Mouse (Mus musculus) left cerebral cortex, adult 2 months (tissue): Measurements from ENCODE around the gene Rap1gap. TPM values are rescaled to one million over a fixed set of nuclear protein-coding genes. Genes with fewer than 3 reads are reported as not detected.

Experiments
- DNase-seq, 2 experiments: peaks; one replicate each; pipeline ENCODE4 v3.0.0; 2021 to 2022; ENCODE audit warnings: low spot score in 2 of 2, mixed read lengths in 1 of 2; ENCODE audit errors: extremely low spot score in 1 of 2
- H3K27ac ChIP-seq: fragments of 200-600 bp; 2 replicates; pipeline ENCODE4 v1.8.1; 2022
- H3K4me3 ChIP-seq: fragments of 200-600 bp; 2 replicates; pipeline ENCODE4 v1.8.1; 2022
- CTCF ChIP-seq: fragments of 200-600 bp; IDR thresholded peaks from 2 replicates; pipeline ENCODE4 v1.8.1; 2022; ENCODE audit warnings: antibody characterized with exemption, mild to moderate bottlenecking, moderate library complexity
- intact Hi-C: fragments of 180-260 bp; cut with DNase I; formaldehyde crosslinking; loops from one replicate; pipeline ENCODE4 v1.15.1; 2025
- total RNA-seq, 2 experiments: library from RNA; stranded (reverse); gene quantifications; 2 replicates each; pipeline ENCODE4 v1.2.3; 2021

The Rap1gap gene
- total RNA-seq, 2 experiments from 2014 or later = 267 to 315 TPM

DNA sequence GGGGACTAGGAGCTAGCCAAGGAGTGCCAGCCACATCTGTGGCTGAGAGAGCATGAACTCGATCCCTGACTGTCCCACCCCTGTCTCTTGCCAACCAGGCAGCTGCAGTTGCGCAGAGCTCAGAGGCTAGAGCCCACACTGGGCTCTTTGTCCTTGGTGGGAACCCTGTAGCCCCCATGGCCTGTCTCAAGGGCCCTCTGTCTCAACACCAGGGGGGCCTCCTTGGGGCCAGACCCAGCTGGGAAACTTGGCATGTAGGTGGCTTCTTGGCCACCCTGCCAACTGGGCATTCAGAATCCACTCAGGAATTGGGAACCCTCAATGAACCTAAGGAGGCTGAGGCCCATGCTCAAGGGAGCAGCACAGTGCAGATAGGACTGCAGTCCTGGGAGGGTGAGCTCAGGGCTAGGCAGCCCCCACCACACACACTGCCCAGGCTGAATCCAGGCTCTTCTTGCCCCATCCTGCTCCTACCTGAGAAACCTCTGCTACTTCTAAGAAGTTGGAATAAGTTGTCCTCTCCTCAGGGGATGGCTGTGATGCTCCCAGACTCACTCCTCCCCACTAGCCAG lies 15.5 kb downstream of the Rap1gap start:
- intact Hi-C loops = loop anchor here (5.0 kb wide), 1 partner anchor 157 kb away; no protein-coding TSS in a partner anchor
- H3K27ac ChIP-seq = peak overlapping the region; percentile 81; the same call in 1 of the 2 replicates
- TF ChIP-seq CTCF = no peak
- H3K4me3 ChIP-seq = no peak overlapping the region
- no peak for DNase-seq

DNA sequence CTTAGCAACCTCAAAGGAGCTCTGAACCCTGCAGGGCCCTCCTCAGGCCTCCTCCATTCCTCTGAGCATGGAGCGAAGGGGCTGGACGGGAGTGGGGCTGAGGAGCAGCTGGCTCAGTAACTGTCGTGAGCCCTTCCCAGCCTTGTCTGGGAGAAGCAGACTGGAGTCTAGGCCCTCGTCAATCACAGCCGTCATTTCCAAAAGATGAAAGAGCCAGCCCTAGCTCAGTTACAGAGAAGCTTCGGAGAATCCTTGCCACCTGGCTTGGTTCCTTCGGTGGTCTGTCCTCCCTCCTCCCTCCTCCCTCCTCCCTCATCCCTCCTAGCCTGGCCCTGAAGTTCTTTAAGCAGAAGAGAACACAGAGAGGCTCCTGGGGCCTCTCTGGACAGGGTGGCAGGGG lies 16.2 kb downstream of the Rap1gap start:
- H3K4me3 ChIP-seq = peak overlapping the region; percentile 48
- H3K27ac ChIP-seq = peak overlapping the region; percentile 81
- no peak for TF ChIP-seq CTCF
- intact Hi-C loops = loop anchor here (5.0 kb wide), 1 partner anchor 157 kb away; no protein-coding TSS in a partner anchor
- no peak for DNase-seq

DNA sequence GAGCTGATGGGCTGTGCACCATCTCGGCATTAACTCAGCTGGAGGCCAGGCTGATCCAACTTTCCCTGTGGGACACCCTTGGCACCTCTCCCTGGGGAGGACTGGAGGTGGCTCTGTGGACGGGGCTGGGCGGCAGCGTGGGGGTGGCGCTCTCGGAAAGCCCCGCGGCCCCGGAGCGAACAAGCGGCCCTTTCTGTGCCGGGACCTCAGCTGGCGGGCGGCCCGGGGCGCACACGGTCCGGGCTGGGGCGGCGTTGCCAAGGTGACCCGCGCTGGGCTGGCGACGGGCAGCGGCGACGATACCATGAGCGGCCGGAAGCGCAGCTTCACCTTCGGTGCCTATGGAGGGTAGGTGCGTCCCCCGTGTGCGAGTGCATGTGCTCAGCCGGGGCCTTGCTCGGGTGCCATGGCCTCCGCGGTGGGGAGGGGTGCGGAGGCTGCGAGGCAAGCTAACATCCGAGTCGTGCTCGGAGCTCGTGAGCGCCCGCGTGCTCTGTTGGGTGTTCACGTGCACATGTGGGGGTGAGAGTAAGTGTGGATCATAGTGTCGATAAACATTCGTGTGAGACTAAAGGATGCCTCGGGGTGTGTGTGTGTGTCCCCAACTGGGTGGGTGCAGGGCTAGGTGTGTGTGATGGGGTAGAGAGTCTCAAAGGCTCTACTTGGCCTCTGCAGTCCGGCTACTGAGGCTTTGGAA lies 17.0 kb downstream of the Rap1gap start:
- intact Hi-C loops = loop anchor here (5.0 kb wide), 1 partner anchor 156 kb away; no protein-coding TSS in a partner anchor
- Histone ChIP-seq H3K27ac (peak overlapping the region; percentile 81), H3K4me3 (peak overlapping the region; percentile 48)
- TF ChIP-seq CTCF = no peak; the same call in none of the 2 replicates
- DNase-seq = peak; percentile 68 to 83

DNA sequence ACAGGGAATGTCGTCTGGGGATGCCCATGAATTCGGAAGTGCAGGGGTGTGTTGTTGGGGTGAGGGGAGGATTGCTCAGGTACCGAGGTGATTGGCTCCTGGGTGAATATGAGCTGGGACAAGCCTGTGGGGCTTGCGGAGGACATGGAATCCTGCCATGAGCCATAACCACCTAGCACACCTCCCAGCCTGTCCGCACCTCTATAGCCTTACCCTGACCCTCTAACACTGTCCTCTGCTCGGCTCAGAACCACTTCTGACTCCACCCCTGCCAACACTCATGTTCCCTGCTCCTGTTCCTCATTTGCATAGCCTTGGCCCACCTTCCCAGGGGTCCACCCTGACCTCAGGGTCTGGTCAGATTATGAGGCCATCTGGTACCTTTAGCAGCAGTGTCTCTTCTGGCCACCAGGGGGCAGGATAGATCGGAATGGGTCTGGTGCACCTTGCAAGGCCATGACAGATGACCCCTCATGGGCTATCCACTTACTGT lies 18.5 kb downstream of the Rap1gap start:
- DNase-seq = no peak
- no peak overlapping the region for H3K27ac ChIP-seq
- intact Hi-C loops = loop anchor here (1.0 to 5.0 kb wide), 2 partner anchors 39 to 154 kb away; no protein-coding TSS in a partner anchor
- no peak overlapping the region for H3K4me3 ChIP-seq
- peak; percentile 89 for TF ChIP-seq CTCF

DNA sequence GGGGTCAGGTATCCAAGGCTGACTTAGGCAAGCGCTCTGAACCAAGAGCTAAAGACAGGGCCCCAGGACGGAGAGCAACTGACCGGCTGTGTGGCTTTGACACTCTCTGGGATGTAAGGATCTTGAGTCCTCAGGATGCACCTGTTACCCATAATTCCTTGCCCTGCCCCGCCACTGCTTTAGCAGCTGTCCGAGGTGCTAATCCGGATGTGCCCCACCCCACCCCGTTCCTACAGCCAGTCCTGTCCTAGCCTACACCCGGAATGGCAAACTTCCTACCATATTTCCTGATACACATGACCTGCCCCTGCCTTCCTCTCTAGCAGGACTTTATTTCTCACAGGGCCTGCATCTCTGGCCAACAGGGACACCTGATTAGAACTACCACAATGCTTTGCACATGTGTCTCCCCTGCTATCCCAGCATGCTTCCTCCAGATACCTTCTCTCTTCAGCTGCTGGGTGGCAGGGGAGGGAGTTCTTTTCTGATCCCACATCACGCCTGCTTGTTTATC lies 20.4 kb downstream of the Rap1gap start:
- intact Hi-C loops = loop anchor here (5.0 kb wide), 1 partner anchor 152 kb away; no protein-coding TSS in a partner anchor
- Histone ChIP-seq H3K4me3 (no peak overlapping the region), H3K27ac (no peak overlapping the region)
- DNase-seq = no peak
- no peak for TF ChIP-seq CTCF

DNA sequence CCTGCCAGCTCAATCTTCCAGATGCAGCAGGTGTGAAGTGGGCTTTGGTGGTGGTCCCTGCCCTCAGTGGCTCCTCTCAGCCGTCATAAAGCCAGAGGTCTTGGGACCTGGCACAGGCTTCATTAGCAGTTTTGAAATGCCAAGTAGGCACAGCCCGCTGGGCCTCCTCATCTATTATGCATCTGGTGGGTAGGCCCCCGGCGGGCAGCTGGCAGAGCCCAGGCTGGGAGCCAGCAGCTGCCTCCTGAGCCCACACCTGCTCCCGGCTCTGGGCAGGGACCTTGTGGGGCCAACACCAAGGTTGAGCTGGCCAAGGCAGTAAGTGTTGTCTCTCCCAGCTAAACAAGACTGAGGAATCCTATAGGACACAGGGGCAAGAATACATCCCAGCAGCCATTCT lies 21.8 kb downstream of the Rap1gap start:
- intact Hi-C loops = no loop called here
- Histone ChIP-seq H3K4me3 (no peak overlapping the region), H3K27ac (no peak overlapping the region)
- no peak for DNase-seq
- TF ChIP-seq CTCF = no peak

DNA sequence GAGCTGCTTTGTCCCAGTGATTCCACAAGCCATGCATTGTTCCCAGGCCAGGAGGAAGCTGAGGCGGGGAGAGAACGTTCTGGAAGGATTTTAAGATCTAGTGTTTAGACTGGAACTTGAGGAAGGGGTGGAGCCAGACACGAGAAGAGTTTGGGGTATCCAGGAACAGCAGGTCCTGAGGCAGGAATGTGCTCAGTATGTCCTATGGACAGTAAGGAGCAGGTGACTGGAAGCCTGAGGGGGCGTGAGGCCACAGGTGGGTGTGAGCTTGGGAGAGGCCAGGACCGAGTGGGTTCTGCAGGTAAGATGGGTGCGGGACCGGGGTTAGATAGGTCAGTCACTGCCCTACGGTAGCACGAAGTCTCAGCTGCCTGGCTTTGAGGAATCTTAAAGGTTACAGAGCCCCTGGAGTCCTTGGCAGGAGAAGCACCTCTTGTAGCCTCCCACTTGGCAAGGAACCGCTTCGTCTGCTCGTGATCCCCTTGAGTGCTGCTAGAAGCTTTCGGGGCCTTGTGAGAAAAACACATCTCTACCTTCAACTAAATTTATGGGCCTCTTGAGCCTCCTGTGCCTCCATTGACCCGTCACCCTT lies 22.8 kb downstream of the Rap1gap start:
- no peak overlapping the region for H3K4me3 ChIP-seq
- intact Hi-C loops = no loop called here
- no peak overlapping the region for H3K27ac ChIP-seq
- TF ChIP-seq CTCF = no peak
- DNase-seq = no peak

DNA sequence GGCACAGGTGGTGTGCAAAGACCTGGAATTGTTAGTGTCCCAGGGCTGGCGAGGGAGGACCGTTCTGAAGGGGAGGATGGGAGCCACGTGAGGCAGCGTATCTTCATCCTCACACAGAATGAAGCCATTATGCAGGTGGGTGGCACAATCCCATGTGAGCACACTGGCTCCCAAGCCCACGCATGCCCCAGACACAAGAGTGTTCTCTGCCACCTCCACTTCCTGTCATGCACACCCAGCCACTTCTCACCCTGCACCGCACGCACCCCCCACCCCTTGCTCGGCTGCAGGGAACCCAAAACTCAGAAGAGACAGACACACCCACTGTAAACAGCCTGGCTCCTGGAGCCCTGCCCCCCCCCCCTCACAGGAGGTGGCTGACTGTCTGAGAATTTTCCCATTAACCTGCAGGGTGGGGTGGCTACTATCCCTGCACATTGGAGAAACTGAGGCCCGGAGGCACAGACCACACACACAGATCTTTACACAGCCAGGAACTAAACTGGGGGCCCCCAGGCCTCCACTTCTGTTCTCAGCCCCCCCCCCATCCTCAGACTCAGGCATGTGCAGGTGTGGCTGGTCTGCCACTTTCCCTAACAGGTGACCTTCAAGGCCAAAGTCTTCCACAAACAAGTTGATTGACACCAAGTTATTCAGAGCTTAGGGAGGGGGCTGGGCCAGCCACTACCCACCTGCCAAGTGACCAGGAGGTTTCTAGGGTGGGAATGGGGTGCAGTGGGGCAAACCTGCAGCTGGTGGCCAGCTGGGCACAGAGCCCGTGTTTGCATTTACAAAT lies 27.8 kb downstream of the Rap1gap start:
- no peak for TF ChIP-seq CTCF
- Histone ChIP-seq H3K27ac (no peak overlapping the region), H3K4me3 (no peak overlapping the region)
- intact Hi-C loops = no loop called here
- peak; percentile 60 to 71 for DNase-seq

DNA sequence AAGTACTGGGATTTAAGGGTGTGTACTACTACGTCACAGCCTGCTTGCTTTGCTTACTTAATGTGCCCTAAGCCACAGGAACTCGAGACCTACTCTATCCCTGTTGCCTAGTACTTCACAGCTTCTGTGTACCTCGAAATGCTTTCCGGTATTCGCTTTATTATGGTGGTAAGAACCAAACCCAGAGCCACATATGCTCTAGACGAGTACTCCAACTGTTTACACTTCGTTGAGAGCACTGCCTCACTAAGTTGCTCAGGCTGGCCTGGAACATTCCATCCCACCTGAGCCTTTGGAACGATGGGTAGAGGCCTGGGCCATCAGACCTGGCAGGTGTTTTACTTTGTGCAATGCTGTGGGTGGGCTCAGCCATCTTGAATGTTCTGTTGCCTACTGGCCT lies 30.8 kb downstream of the Rap1gap start:
- TF ChIP-seq CTCF = no peak
- intact Hi-C loops = no loop called here
- Histone ChIP-seq H3K27ac (peak overlapping the region; percentile 47), H3K4me3 (no peak overlapping the region)
- no peak for DNase-seq

DNA sequence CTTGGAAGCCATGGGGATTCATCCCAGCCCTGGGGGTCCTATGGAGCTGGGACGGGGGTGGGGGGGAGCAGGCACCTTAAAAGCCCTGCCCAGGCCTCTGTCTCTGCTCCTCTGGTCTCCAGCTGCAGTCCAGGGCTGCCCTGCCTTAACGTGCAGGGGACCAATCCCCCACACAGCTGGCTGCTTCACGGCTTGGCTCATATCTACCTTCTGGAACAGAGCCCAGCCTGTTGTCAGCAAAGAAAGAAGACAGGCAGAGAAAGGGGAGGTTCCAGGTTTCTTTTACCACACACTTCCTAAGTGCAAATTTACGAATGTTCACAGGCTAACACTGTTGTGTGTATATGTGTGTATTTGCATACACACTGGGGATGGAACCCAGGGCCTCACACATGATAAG lies 31.4 kb downstream of the Rap1gap start:
- intact Hi-C loops = no loop called here
- Histone ChIP-seq H3K4me3 (no peak overlapping the region), H3K27ac (peak overlapping the region; percentile 47)
- DNase-seq = no peak
- TF ChIP-seq CTCF = no peak

DNA sequence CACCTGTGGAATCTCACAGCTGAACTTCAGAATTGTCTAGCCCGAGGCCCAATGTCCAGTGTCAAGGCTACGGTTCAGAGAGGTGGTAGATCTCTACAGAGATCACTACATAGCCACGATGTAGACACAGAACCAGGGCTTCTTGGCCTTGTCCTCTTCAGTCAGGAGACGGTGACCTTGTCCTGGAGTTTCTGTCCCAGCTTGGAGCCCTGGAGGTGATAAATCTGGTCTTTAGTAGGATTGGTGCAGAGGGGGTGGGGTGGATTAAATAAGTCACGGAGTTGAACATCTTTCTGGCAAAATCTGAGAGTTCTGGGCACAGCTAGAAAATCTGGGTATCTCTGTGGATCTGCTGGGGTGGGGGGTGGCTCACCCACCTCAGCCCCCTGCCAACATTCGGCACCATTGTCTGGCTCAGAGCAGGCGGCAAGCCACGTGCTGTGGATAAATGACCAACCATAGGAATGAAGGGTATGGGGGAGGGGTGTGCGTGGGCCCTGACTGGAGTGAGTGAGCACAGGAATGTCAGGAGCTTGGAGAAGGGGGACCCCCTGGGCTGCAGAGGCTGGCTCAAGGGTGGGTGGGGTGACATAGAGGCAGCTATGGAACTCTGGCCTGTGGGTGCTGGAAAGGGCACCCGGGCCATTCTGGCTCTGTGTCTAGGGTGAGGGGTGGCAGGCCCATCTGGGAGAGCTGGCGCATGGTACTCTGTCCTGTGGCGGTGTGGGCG lies 32.8 kb downstream of the Rap1gap start:
- no peak overlapping the region for H3K4me3 ChIP-seq
- TF ChIP-seq CTCF = no peak
- intact Hi-C loops = no loop called here
- DNase-seq = peak in 1 of 2 experiments; percentile 46
- H3K27ac ChIP-seq = peak overlapping the region; percentile 55
